Mouse (Mus musculus) kidney, postnatal 36 days (tissue): ENCODE measurements around the gene Gm16181.
"Not testable (repeated sequence)": the region's sequence is repeated elsewhere in the genome, so short reads cannot be mapped to it uniquely, and the experiment has no call there.

Experiments used
- DNase-seq, 2 experiments: peaks; one replicate each; pipeline ENCODE4 v3.0.0; 2021 to 2022; ENCODE audit warnings: mixed read lengths in 2 of 2

Gm16181 gene

DNA sequence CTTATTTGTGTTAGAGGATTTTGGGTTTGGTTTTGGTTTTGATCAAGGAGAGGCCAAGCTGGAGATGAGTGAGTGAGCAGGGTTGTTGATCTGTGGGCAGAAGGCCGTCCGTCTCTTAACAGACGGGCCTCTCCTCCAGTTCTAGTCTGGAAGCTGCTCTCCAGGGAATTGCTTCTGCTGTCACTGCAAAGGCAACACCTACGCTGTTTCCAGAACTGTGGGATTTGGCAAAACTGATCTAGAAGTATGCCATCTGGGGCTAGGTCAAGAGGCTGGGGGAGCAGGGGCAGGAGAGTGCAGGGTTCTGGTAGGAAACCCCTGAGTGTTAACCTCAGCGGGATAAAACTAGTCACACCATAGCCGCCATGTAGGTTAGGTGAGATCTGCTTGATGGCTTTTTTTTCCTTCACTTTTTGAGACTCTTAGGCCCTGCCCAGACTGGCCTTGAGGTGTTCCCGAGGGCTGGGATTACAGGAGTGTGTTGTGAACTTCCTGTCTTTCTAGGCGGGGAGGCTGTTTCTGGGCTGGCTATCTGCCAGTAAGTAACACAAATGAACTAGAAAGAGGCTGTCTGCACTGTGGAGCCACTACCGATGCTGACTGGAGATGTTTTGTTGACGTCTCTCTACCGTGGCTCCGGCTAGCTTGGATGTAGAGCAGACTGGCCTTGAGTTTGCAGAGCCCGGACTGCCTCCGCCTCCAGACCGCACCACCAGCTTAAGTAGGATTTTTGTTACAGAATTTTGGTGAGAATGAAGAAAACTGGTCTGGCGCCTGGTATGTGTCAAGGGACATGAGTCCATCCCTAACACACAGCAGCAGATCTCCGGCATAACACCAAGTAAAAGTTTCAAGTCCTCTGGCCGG is 12.7 kb downstream of the Gm16181 start, which contains the start of gene Atp6v1g2:
Atp6v1g2 (plus strand) TSS at position 547 of the 867 bp plus-strand sequence.
- peak; percentile 46 for DNase-seq

DNA sequence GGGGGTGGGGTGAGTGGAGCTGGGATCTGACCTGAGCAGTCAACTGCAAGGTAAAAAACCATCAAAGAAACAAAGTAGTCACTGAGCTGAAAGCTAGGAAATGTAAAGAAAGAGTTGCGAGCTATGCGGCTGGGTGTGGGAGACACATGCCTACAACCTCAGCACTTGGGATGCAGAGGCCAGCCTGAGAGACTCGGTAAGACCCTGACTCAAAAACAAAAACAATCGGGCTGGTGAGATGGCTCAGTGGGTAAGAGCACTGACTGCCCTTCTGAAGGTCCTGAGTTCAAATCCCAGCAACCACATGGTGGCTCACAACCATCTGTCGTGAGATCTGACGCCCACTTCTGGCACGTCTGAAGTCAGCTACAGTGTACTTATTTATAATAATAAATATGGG is 13.5 kb downstream of the Gm16181 start:
- DNase-seq = not testable (repeated sequence)

DNA sequence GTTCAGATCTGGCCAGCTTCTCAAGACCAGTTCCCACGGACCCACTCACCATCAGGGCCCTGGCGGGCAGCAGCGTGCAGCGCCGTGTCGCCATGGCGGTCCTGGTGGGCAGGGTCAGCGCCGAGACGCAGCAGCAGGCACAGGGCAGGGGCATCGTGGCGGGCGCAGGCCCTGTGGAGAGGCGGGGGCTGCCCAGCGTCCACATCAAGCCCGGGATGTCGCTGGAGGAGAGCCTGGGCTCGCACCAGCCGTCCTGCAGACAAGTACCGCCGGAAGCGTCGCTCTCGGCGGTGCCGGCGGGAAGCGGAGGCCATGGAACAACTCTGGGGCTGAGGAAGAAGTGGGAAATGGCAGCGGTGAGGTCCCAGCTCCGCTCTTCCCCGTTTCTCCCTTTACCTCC is 14.3 kb downstream of the Gm16181 start:
- DNase-seq = peak in 1 of 2 experiments; percentile 61

DNA sequence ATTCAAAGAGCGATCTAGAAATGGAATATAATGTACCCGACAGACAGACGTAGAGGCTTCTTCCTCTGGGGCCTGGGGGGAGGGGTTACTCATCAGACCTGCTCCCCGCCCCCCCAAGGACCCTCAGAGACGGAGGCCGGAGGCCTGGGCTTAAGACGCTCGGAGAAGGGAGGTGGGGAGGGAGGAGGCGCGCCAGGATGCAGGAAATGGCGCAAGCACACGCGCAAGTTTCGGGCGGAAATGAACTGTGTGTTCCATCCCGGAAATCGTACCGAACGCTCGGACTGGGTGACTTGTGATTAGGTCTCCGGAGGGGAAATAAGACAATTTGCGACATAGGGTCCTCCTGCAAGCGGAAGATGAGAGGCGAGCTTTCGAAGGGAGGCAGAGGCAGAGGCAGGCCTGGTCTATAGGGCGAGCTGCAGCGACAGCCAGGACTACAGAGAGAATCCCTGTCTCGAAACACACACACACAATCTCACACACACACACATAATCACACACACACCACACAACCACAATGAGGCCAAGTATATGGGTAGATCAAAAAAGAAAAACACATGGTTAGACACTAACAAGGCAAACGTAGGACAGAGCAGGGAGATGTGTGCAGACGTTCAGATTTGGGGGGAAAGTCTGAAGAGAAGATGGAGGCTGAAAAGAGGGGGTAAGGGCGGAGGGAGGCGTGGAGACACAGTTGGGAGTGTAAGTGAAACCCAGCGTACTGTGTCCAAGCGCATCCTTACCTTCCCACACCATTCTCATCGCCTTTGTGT is 15.2 kb downstream of the Gm16181 start, which contains the start of gene Nfkbil1:
Nfkbil1 (minus strand) TSS at position 179 of the 776 bp plus-strand sequence.
- peak; percentile 92 to 95 for DNase-seq

DNA sequence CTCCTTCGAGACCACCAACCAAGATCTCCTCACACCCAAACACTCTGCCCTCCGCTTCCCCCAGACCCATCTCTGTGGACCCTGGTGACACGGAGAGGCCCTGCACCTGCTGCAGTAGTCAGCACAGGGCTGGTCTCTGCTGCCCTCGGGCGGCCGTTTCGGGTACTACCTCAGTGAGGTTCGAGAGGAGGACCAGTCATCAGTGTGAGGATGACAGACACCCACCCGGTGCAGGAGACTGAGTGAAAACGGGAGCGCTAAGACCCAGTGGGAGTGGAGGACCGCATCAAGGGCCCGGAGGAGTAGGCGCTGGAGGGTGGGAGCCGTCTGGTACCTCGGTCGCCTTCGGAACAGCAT is 15.7 kb downstream of the Gm16181 start:
- DNase-seq = peak; percentile 96 to 99

DNA sequence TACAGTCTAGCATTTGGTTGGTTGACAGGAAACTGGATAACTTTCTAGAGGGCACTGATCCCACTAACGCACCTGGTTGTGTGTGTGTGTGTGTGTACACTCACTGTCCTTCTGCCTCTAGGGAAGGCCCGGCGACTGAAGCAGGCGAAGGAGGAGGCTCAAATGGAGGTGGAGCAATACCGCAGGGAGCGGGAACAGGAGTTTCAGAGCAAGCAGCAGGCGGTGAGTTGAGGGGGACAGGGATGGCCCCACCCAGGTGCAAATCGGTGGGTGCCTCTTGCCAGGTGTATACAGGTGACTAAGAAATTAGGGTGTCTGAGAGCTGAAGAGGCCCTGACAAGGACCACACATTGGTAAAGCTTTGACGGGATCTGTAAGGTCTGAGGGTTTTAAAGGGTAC is 16.4 kb downstream of the Gm16181 start:
- no peak for DNase-seq

DNA sequence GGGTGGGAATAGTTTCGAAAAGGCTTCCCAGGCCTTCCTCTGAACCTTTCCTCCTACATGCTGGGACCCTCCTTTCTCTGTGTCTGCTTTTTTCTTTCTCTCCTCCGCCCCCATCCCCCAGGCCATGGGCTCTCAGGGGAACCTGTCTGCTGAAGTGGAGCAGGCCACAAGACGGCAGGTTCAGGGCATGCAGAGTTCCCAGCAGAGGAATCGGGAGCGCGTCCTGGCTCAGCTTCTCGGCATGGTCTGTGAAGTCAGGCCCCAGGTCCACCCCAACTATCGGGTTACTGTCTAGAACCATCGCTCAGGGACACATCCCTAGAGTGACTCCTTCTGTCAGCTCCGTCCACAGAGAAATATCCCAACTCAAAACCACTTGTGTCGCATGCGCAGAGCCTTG is 16.9 kb downstream of the Gm16181 start:
- no peak for DNase-seq

DNA sequence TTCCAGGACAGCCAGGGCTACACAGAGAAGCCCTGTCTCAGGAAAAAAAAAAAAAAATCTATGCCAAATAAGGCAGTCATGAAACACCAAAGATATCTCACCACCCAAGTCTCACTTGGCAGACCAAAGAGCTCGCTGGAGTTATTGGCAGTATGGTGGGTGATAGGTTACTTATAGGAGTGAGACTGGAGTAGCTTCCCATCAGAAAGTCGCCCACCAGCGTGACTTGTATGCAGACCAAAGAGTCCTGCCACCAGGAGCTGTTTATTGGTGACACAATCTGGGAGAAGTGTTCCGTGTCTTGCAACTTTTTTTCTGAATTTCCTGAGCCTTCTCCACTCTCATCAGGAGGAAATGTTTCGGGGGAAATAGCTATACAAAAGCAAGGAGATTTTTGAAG is 19.1 kb downstream of the Gm16181 start:
- DNase-seq = no peak

DNA sequence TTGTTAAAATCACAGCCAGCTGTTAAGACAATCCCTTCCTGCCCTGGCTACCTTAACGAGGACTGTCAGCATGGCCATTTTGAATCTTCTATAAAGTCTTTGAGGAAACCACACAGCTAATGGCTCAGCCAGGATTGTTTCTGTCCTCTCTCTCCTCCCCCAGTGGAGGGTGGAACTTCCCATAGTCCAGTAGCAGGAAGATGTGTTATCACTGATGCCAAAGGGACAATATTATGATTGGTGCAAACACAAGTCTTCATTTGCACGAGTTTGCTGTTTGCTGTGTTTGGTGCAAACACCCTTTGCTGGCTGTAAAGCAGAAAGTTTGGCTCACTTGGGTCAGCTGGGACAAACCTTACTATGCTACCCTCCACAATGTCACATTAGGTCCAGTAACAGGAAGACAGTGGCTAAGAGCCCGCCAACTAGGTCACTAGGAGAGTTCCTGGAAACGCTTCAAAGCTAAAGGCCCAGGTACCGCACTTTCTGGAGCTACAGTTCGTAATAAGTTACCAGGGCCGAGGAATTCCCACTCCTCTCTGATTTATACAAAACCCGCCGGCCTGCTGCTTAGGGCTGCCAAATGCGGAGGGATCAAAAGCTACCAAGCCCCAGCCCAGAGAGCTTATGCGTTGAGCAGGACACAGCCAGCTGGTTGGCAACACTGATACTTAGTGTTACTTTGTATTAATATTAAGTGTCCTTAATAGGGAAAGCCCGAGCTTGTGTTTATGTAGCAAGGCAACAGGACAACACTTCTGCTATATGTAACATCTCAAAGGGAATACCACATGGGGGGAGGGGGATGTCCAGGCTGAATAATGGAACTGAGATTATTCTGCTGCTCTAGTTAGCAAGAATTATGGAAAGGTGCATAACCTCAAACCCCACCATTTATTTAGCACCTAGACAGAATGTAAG is 20.0 kb downstream of the Gm16181 start:
- peak in 1 of 2 experiments; percentile 62 for DNase-seq

DNA sequence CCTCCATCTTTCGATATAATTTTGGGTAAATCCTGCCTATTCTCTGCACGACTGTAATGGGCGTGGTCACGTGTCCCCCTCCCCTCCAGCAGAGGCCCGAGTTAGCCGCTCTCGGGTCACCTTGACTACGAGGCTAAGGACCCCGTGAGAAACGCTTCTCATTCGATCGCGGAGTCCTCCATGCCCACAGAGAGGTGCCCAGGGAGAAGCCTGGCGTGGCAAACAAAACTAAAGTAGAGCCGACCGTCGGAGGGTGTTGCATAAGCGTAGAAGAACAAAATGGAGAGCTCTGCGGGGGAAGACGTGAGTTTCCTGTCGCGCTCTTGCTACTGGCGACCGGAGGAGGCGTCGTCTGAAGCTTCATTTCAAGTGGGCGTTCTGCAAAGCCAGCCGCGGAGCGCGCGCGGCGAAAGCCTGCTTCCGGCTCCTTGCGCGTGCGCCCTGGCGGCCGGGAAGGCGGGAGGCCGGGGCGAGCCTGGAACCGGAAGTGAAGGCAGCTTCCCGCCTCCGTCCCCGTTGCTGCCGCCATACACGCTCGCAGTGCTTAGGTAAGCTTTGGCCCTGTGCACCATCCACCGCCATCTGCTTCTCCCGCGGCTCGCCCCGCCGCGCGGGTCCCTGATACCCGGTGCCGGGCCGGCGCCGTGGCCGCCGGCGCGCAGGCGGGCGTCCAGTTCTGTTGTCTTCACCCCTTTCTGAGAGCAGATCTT is 20.8 kb downstream of the Gm16181 start, which contains the start of gene Ddx39b:
Ddx39b (plus strand) TSS at position 442 of the 710 bp plus-strand sequence.
- peak; percentile 96 for DNase-seq

DNA sequence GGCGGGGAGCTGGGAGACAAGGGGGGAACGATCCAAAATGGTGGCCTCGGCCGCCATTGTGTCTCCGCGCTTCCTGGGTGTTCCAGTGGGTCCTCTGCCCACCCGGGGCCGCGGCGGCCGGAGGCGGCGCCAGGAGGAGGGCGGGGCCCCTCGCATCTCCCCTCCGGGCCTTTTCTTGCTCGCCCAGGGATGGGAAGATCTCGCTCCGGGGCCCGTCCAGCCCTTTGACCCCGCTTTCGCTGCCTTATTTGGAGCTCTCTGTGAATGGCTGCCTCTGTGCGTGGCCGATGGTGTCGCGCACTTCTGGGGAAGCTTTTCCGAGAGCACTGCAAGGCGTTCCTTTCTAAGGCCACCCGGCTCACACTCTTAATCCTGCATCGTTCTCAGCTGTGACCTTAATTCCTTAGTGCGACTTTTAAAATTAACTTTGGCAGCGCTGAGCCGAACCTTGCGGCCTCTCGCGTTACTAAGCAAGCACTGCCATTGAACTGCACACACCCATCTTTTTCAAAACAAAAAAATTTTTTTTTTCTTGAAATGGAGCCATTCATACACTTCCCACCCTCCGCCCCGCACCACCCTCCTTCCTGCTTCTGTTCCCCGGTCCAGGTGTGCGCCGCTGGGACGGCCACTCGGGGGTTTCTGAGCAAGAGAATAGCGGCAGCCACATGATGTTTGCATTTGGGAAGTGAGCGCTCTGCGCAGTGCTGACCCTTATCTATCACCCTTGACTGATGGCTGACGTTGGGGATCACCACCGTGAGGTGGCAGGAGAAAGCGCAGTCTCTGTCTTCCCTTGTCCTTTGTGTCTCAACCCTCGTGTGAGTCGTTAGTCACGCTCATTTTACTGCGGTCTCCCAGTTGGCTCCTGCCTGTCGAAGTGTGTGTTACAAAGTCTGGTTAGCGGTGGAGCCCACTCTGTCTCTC is 21.6 kb downstream of the Gm16181 start:
- DNase-seq = peak; percentile 76 to 81

DNA sequence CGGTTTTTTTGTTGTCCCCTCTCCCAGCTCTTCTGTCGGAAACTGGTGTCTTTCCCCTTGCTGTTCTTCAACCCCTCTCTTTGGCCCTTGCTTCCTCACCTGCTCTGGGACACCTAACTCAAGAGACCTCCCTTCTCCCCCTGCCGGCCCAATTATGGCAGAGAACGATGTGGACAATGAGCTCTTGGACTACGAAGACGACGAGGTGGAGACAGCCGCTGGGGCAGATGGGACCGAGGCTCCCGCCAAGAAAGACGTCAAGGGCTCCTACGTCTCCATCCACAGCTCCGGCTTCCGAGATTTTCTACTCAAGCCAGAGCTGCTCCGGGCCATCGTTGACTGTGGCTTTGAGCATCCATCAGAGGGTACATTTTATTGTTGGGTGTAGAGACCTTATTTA is 22.5 kb downstream of the Gm16181 start:
- peak in 1 of 2 experiments; percentile 68 for DNase-seq

DNA sequence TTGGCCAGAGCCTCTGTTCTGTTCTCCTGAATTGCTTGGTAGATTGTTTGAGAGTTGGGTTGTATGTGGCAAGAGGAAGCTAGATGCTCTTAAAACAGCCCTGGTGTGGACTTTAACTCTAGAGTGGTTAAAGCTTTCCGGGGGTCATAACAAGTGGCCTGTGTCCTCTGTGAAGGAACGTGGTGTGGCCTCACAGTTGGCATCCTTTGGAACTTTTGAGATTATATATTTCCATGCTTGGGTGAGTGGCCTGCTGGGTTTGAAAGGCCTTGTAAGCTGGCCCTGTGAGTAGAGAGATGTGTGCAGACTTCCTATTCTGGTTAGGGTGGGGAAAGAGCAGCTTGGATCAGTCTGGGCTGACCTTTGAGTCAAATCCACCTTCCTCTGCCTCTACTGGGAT is 24.4 kb downstream of the Gm16181 start:
- DNase-seq = no peak

DNA sequence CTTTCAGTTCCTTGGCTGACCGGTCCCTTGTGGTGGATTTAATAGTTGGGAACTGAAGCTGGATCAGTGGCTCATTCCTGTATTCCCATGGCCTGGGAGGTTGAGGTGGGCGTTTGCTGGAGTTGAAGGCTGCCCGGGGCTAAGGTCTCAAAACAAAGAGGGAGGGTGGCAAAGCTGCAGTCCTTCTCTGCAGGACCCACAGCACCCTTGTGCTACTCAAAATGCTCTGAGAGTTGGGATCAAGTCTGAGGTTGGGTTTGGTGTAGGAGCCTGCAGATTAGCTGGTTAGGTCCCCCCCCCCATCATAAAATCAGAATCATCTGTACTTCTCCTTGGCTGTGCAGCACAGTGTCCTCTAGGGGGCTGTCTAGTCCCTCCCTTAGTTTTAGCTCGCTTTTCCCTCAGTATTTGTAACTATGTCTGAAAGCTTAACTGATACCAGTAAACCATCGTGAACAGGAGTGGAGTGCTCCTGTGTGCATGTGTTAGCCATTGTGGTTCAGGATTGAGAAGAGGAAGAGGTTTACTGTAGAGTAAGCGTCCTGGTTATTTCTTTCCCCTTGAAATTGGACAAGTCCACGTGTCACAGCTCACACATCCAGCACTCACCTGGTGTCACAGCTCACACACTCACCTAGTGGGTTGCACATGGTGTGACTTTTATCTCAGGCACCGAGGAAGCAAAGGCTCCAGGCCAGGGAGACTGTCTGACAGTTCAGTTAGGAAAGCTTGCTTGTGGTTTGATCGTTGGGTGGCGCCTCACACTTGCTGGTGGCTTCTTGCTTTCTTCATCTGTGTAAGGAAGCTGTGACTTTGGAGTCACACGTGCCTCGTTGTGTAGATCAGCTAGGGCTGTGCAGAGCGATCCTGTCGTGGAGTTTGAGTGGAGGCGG is 25.3 kb downstream of the Gm16181 start:
- DNase-seq = no peak

DNA sequence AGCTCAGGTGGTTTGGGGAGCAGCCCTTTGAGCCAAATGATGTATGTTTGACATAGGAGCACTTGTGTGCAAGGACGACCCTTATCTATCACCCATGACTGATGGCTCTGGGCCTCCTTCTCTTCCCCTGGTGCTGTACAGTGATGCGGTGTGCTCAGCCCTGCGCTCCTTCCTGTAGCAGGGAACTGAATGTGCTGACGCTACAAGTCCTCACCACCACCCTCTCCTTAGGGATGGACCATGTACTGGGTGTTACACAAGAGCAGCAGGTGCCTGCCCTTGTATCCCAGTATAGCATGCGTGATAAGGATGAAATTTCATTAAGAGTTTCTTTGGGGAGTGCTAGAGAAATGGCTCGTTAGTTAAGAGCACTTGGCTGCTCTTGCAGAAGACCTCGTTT is 26.5 kb downstream of the Gm16181 start:
- DNase-seq = peak; percentile 41 to 72

DNA sequence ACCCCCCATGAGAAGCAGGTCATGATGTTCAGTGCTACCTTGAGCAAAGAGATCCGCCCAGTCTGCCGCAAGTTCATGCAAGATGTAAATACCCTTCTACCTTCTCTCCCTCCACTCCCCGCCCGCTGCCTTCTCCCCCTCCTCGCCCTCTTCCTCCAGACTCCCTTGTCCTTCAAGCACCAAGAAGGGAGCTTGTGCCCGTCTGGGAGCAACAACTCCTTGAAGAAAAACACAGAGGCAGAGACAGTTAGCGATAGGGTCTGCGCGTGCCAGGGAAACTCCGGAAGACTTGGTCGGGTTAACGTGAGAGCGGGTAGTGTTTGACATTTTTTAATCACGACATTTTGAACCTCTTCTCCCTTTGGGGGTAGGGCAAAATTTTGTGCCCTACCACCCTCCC is 28.4 kb downstream of the Gm16181 start:
- DNase-seq = no peak

DNA sequence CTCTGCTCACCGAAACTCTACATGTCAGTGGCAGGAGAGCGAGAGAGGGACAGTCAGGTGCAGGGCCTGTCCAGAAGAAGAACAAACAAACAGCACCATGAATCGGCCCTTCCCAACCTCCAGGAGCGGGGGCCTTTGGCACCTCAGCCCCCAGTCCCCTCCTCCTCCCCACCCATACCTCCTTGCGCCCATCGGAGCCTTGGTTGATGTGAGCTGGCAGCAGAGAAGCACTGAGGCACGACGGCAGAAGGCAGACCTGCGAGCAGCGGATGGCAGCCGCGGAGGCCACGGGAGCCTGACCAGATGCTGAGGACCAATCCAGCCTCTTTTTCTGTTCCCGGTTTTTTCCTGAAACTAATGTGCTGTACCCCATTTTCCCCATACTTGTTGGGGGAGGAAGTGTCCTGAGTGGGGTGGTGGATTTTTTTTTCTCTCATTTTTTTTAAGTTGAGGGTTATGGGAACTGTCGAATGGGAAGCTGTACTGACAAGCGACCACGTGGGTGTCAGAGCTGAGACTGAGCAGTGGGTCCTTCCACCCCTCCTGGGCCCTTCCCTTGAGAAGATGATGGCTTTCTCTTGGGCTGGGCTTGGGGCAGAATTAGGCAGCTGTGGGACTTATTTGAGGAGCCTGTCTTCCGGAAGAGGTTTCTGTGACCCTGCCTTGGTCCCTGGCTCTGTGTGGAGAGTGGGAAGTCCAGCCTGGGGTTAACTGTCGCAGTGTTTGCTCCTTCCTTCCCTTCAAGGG is 29.0 kb downstream of the Gm16181 start:
- no peak for DNase-seq

DNA sequence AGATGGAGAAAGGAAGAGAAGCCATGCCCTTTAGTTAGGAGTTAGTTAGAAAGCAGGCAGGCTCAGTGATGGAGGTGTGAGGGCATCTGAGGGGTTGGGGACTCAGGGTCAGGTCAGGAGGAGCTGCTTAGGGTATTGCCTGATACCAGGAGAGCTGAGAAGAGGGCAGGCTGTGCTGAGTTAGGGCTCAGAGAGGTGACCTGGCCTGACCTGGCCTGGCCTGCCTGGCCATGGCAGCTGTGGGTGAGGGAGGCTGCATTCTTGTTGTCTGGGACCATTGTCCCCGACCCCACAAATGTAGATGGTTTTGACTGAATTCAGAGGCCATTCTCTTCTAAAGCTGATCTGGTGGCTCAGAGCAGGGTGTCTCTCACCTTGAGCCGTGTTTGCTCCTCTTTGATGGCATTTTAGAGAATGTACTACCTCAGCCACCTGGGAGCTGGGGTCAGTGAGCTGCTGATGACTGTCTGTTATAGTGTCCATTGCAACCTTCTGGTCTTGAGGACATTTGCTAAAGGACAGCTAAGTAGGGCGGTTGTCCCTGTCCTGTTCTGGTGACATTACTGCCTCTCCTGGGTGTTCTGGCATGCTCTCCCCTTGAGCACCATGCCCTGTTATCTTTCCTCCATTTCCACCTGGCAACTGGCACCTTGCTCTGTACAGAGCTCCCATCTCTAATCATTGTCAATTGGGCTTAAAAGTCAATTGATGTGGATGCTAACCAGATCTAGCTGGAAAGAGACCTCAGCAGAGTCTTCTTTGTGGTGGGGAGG is 29.9 kb downstream of the Gm16181 start:
- no peak for DNase-seq
